Mouse (Mus musculus) midbrain, embryonic 13.5 days (tissue): ENCODE results near the gene Rbpms2. TPM values are rescaled to one million over a fixed set of nuclear protein-coding genes. Genes with fewer than 3 reads are reported as not detected.
"Not testable (repeated sequence)": the region's sequence is repeated elsewhere in the genome, so short reads cannot be mapped to it uniquely, and the experiment has no call there.

Experiments
- ATAC-seq: fragments of 200-750 bp; cut with Nextera tagmentation; 2 replicates; pipeline ENCODE4 v1.8.0; 2017; ENCODE audit warnings: mild to moderate bottlenecking, moderate TSS enrichment, moderate library complexity
- H3K27ac ChIP-seq: fragments of 300-500 bp; sonication (generic); 2 replicates; pipeline ENCODE4 v1.5.1; 2015; ENCODE audit warnings: inconsistent platforms, mild to moderate bottlenecking, moderate library complexity
- H3K27me3 ChIP-seq: fragments of 300-500 bp; sonication (generic); 2 replicates; pipeline ENCODE4 v1.6.1; 2015; ENCODE audit warnings: mild to moderate bottlenecking, inconsistent platforms
- H3K36me3 ChIP-seq: fragments of 300-500 bp; sonication (generic); 2 replicates; pipeline ENCODE4 v1.6.1; 2015; ENCODE audit warnings: mild to moderate bottlenecking, inconsistent platforms
- H3K4me1 ChIP-seq: fragments of 300-500 bp; sonication (generic); replicated peaks from 2 replicates; pipeline ENCODE4 v1.6.1; 2015; ENCODE audit warnings: inconsistent platforms
- H3K4me2 ChIP-seq: fragments of 300-500 bp; sonication (generic); replicated peaks from 2 replicates; pipeline ENCODE4 v1.6.1; 2015; ENCODE audit warnings: moderate library complexity, mild to moderate bottlenecking, inconsistent platforms
- H3K4me3 ChIP-seq: fragments of 300-500 bp; sonication (generic); replicated peaks from 2 replicates; pipeline ENCODE4 v1.5.1; 2015; ENCODE audit warnings: mild to moderate bottlenecking, inconsistent platforms
- H3K9ac ChIP-seq: fragments of 300-500 bp; sonication (generic); replicated peaks from 2 replicates; pipeline ENCODE4 v1.6.1; 2015; ENCODE audit warnings: mild to moderate bottlenecking, inconsistent platforms
- H3K9me3 ChIP-seq: fragments of 300-500 bp; sonication (generic); 2 replicates; pipeline ENCODE4 v1.6.1; 2016; ENCODE audit warnings: mild to moderate bottlenecking, inconsistent platforms
- WGBS: fragments of 180-500 bp; shearing (Covaris S2); methylation state at CpG from one replicate; pipeline ENCODE4 v1.1.7; 2015; 5-methylcytosine and 5-hydroxymethylcytosine counted together
- polyA plus RNA-seq: library from polyadenylated mRNA; unstranded; fragments of >200 nt; fragmentation: Nextera tagmentation; extraction: Ambion mirVana; gene quantifications from 2 replicates; pipeline ENCODE4 v1.2.1, GENCODE M21; 2015

Rbpms2 gene
- polyA plus RNA-seq, 1 experiment from 2014 or later: 4.5 TPM

DNA sequence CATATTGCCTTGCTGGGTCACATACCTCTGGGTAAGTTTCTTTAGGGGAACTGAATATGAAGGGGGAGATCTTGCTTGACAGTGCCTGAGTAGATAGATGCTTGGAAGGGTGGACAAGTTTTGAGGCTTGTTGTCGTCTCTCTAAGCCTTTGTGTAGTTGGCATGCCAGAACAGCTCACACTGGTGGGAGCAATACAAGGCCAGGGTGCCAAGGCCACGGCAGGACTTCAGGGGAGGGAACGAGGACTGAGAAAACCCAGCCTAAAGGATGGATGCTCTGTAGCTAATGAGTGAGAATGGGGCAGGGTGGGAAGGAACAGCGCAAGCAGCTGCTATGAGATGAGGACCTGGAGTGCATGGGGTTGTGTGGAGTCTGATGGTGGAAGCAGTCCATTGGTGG lies 15.5 kb downstream of the Rbpms2 start:
- WGBS: 94% methylated on average over 4 of the region's 4 CpGs
- no peaks in the 10 kb centered on the region for H3K9me3 ChIP-seq
- no peak overlapping the region for H3K27ac ChIP-seq
- no peak overlapping the region for H3K4me3 ChIP-seq
- peaks cover 12% of the 10 kb centered on the region for H3K4me1 ChIP-seq
- peaks cover under 1% of the 10 kb centered on the region; the same call in 1 of the 2 replicates for H3K27me3 ChIP-seq
- no peak for ATAC-seq
- no peak overlapping the region for H3K4me2 ChIP-seq
- no peaks in the 10 kb centered on the region for H3K36me3 ChIP-seq
- no peak overlapping the region for H3K9ac ChIP-seq

DNA sequence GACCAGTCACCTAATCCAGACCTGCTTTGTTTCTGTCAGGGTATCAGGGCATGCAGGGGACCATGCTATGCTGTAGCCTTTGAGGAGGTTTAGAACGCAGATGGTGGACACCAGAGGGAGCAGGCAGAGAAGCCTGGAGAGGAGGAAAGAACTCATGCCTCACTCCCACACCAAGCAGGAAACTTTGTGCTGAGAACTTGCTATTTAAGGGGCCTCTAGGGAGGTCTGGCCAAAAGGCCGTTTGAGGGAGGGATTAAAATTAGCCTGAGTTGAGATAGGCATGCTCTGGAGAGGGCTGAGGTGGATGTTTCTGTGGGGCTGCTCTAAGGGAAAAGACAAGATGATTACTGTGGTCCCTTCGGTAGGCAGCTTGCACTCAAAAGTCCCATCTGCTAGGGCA lies 16.5 kb downstream of the Rbpms2 start:
- Histone ChIP-seq H3K9me3 (no peaks in the 10 kb centered on the region), H3K27ac (no peak overlapping the region), H3K4me3 (no peak overlapping the region), H3K4me2 (no peak overlapping the region), H3K27me3 (no peaks in the 10 kb centered on the region; the same call in 1 of the 2 replicates), H3K4me1 (peaks cover 8% of the 10 kb centered on the region), H3K9ac (no peak overlapping the region), H3K36me3 (no peaks in the 10 kb centered on the region)
- no peak for ATAC-seq
- WGBS: 55% methylated on average over 3 of the region's 3 CpGs

DNA sequence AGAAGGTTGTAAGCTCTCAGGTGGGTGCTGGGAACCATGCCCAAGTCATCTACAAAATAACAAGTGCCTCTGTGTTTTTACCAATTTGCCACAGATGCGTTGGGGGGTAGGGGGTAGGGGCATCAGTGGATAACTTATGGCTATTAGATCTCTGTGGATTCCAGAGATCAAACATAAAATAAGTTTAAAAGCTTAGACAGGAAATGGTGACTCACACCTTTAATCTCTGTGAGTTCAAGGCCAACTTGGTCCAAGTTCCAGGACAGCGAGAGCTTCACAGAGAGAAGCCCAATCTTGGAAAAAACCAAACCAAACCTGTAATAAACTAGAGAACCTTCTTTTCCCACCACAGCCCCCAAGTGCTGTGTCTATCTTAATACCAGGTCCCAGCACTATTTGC lies 17.3 kb downstream of the Rbpms2 start:
- no peak overlapping the region for H3K9ac ChIP-seq
- no peaks in the 10 kb centered on the region for H3K9me3 ChIP-seq
- H3K4me1 ChIP-seq: 0 out of 2 replicates have a peak, but pooled peaks cover under 1% of the 10 kb centered on the region
- H3K27me3 ChIP-seq: no peaks in the 10 kb centered on the region
- H3K36me3 ChIP-seq: no peaks in the 10 kb centered on the region
- 90% methylated on average over 2 of the region's 2 CpGs for WGBS
- no peak for ATAC-seq
- H3K4me2 ChIP-seq: no peak overlapping the region
- no peak overlapping the region for H3K4me3 ChIP-seq
- H3K27ac ChIP-seq: no peak overlapping the region

DNA sequence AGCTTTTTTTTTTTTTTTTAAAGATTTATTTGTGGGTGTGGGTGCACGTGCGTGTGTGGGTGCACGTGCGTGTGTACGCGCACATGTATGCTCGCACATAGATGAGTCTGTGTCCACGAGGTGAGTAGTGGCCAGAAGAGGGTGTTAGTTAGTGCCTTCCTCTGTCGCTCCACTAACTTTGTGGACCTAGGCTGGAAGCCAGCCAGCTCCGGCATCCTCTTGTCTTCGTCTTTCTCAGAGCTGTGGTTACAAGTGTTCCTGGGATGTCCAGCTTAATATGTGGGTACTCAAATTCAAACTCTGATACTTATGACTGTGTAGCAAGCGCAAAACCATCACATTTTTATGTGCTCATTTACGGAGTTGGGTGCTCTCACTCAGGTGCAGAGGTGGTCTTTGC lies 19.3 kb downstream of the Rbpms2 start:
- Histone ChIP-seq H3K4me1 (no peaks in the 10 kb centered on the region), H3K9me3 (no peaks in the 10 kb centered on the region), H3K27me3 (no peaks in the 10 kb centered on the region), H3K4me3 (no peak overlapping the region), H3K9ac (no peak overlapping the region), H3K27ac (no peak overlapping the region), H3K4me2 (no peak overlapping the region), H3K36me3 (no peaks in the 10 kb centered on the region)
- ATAC-seq: no peak
- 92% methylated on average over 13 of the region's 13 CpGs for WGBS

DNA sequence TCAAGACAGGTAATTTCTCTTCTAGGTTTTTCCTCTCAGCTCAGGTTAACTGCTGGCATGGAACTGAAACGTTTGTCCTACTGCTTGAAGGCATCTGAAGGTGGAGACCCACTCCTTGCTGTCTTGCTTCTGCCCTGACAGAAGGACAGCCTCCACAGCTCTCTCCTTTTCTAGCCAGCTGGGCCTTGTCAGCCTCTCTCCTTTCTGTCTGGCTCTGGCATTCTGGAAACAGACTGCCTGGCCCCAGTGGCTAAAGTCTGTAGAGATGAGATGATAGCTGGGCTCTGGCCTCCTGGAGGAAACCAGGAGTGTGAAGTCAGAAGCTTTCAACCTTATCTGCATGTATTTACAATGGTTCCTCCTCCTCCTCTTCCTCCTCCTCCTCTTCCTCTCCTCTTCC lies 20.5 kb downstream of the Rbpms2 start:
- WGBS: 83% methylated on average over 1 of the region's 1 CpGs
- no peak for ATAC-seq
- no peaks in the 10 kb centered on the region for H3K36me3 ChIP-seq
- no peaks in the 10 kb centered on the region for H3K4me1 ChIP-seq
- H3K27me3 ChIP-seq: no peaks in the 10 kb centered on the region
- no peak overlapping the region for H3K27ac ChIP-seq
- no peaks in the 10 kb centered on the region for H3K9me3 ChIP-seq
- H3K4me2 ChIP-seq: no peak overlapping the region
- no peak overlapping the region for H3K9ac ChIP-seq
- no peak overlapping the region for H3K4me3 ChIP-seq

DNA sequence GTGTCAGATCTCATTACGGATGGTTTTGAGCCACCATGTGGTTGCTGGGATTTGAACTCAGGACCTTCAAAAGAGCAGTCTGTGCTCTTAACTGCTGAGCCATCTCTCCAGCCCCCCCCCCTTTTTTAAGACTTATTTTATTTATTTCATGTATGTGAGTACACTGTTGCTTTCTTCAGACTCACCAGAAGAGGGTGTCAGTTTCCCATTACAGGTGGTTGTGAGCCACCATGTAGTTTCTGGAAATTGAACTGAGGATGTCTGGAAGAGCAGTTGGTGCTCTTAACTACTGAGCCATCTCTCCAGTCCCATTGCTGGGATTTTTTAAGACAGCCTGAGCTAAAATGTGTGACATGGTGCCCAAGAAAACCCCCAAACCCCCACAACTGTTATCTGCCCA lies 22.5 kb downstream of the Rbpms2 start:
- WGBS: 90% methylated on average over 1 of the region's 1 CpGs
- H3K4me2 ChIP-seq, H3K27ac ChIP-seq, H3K27me3 ChIP-seq, H3K9me3 ChIP-seq, H3K4me1 ChIP-seq, H3K36me3 ChIP-seq, H3K4me3 ChIP-seq, H3K9ac ChIP-seq, ATAC-seq: not testable (repeated sequence)

DNA sequence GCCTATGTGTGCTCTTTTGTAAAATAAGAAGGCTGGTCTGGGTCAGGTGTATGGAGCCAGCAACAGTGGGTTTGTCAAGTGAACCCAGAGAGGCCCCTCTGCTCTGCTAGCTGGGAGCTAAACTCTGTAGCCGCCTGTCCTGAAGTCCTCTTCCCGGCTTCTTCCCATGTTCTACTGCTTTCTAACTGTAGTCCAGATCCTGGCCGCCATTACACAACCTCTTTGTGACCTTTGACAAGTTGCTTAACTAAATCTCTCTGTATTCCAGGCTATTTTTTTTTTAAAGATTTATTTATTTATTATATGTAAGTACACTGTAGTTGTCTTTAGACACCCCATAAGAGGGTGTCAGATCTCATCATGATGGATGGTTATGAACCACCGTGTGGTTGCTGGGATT lies 24.3 kb downstream of the Rbpms2 start:
- Histone ChIP-seq H3K36me3 (no peaks in the 10 kb centered on the region), H3K4me3 (no peak overlapping the region), H3K9ac (no peak overlapping the region), H3K9me3 (no peaks in the 10 kb centered on the region), H3K4me2 (no peak overlapping the region), H3K27me3 (no peaks in the 10 kb centered on the region), H3K4me1 (no peaks in the 10 kb centered on the region), H3K27ac (no peak overlapping the region)
- WGBS: 97% methylated on average over 4 of the region's 4 CpGs
- no peak for ATAC-seq

DNA sequence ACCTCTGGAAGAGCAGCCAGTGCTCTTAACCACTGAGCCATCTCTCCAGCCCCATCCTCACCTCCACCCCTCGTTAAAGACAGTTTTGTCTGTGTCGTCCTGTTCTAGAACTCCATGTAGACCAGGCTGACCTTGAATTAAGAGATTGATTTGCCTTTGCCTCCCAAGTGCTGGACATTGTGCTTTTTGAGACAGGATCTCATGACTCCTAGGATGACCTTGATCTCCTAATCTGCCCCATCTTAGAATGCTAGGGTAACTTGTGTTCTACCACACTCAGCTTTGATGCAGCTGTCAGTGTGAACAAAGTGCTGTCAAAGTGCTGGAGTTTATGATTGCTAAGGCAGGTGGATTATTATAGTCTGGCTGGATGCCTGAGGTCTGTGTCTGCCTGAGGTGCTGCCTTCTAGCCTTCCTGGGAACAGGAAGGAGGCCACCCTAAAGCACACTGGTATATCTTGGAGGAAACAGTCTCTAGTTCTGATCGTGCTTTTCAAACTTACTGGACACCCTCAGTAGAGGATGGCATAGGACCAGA lies 25.3 kb downstream of the Rbpms2 start:
- Histone ChIP-seq H3K4me1 (no peaks in the 10 kb centered on the region), H3K27ac (no peak overlapping the region), H3K9ac (no peak overlapping the region), H3K36me3 (no peaks in the 10 kb centered on the region), H3K9me3 (no peaks in the 10 kb centered on the region), H3K4me3 (no peak overlapping the region), H3K27me3 (no peaks in the 10 kb centered on the region), H3K4me2 (no peak overlapping the region)
- no peak for ATAC-seq
- 90% methylated on average over 3 of the region's 3 CpGs for WGBS

DNA sequence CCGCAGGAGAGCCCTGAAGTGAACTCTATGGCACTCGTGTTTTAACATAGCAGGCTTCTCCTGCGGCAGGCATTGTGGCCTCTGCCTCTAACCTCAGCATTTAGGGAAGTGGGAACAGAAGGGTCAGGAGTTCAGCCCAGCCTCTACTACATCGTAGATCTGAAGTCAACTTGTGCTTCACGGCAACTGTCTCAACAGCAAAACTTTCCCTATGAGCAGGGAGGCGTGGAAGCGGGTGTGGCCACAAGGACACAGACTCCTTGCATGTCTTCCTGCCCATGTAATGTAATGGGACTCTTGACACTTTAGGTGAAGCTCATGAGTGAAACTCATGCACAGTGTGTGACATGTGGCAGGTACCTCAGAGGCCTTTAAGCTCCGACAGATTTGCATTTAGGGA lies 26.1 kb downstream of the Rbpms2 start:
- WGBS: 91% methylated on average over 8 of the region's 8 CpGs
- no peak overlapping the region for H3K4me3 ChIP-seq
- H3K36me3 ChIP-seq: no peaks in the 10 kb centered on the region
- H3K27me3 ChIP-seq: no peaks in the 10 kb centered on the region
- H3K27ac ChIP-seq: no peak overlapping the region
- H3K4me1 ChIP-seq: no peaks in the 10 kb centered on the region
- no peak for ATAC-seq
- H3K9ac ChIP-seq: no peak overlapping the region
- no peak overlapping the region for H3K4me2 ChIP-seq
- H3K9me3 ChIP-seq: no peaks in the 10 kb centered on the region

DNA sequence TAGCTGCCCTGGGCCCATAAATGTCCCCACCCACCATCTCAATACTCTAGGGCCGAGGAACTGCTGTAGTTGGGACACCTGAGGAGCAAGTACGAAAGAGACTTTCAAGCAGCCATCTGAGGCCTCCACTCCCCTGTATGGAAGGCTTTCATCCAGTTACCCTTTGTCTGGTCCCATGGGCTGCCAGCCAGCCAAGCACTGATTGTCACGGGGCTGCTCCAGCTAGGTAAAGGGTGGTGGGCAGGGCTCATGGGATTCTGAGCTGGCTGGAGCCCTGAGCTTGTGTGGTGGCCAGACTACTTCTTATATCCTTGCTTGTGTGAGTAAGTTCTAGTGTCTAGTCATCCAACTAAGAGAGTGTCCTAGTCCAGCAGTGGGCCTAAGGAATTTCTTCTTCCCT lies 27.8 kb downstream of the Rbpms2 start:
- Histone ChIP-seq H3K9ac (no peak overlapping the region), H3K27ac (no peak overlapping the region), H3K4me1 (no peaks in the 10 kb centered on the region), H3K27me3 (no peaks in the 10 kb centered on the region), H3K36me3 (no peaks in the 10 kb centered on the region), H3K4me2 (no peak overlapping the region), H3K9me3 (no peaks in the 10 kb centered on the region), H3K4me3 (no peak overlapping the region)
- 75% methylated on average over 3 of the region's 3 CpGs for WGBS
- no peak for ATAC-seq

DNA sequence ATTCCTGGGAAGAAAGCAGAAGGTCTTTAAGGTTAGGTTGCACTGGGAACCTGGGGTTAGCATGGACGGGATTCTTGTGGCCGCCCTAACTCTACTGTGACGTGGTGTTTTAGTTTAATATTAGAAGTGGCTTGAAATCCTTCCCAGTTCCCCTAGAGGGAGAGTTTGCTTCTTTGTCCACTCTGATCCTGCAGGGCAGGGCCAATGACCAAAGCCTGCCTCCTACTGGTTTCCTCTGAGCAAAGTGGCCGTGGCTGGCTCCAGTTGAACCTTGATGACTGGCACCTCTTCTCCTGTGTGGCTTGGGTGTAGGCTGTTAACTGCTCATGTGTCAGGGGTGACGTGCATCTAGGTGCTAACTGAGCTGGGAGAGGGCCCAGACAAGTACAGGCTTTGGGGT lies 31.6 kb downstream of the Rbpms2 start:
- ATAC-seq: no peak
- Histone ChIP-seq H3K27ac (no peak overlapping the region), H3K9me3 (no peaks in the 10 kb centered on the region), H3K4me3 (no peak overlapping the region), H3K27me3 (no peaks in the 10 kb centered on the region), H3K9ac (no peak overlapping the region), H3K4me2 (no peak overlapping the region), H3K36me3 (no peaks in the 10 kb centered on the region), H3K4me1 (no peaks in the 10 kb centered on the region)
- 61% methylated on average over 5 of the region's 5 CpGs for WGBS

DNA sequence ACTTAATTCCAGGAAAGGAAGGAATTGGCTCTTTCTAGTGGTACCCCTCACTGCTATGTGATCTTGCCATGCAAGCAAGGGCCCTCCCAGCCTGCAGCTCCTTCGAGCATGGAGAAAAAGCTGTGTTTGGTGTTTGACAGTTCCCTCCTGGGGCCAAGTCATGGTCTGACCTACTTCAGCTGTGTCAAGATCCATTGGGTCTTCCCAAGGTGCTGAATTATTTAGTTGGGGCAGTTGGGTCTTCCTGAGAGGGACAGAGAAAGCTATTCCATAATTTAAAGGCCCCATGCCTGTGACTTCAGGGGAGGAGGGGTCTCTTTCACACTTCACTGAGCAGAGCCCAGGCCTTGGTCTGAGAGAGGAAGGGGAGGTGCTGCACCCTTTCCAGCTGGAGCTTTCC lies 32.0 kb downstream of the Rbpms2 start:
- no peaks in the 10 kb centered on the region for H3K36me3 ChIP-seq
- 44% methylated on average over 1 of the region's 1 CpGs for WGBS
- H3K27ac ChIP-seq: no peak overlapping the region
- ATAC-seq: no peak
- 0 out of 2 replicates have a peak overlapping the region, but pooled peaks have one; percentile 29 for H3K9ac ChIP-seq
- no peak overlapping the region for H3K4me2 ChIP-seq
- no peaks in the 10 kb centered on the region for H3K4me1 ChIP-seq
- no peaks in the 10 kb centered on the region for H3K27me3 ChIP-seq
- no peaks in the 10 kb centered on the region for H3K9me3 ChIP-seq
- no peak overlapping the region for H3K4me3 ChIP-seq

DNA sequence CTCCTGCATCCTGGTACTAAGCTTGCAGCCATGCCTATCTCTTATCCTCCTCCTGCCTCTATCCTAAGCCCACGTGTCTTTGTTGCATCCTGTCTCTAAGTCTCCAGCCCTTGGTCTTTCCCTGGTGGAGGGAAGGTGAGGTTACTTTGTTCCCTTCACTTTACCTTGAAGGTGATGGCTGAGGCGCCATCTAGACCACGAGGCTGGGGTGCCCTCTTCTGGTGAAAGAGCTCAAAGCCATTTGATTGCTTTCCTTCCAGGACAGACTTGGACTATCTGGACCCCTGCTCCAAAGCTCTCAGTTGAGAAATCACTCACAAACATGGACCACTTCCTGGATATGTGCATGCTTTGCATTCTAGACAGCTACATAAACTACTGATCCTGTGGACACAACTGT lies 34.7 kb downstream of the Rbpms2 start:
- Histone ChIP-seq H3K4me2 (no peak overlapping the region), H3K27ac (no peak overlapping the region), H3K4me1 (no peaks in the 10 kb centered on the region), H3K4me3 (no peak overlapping the region), H3K9me3 (no peaks in the 10 kb centered on the region), H3K36me3 (no peaks in the 10 kb centered on the region), H3K9ac (no peak overlapping the region), H3K27me3 (no peaks in the 10 kb centered on the region)
- 3% methylated on average over 3 of the region's 3 CpGs for WGBS
- peak; percentile 45; the same call in 1 of the 2 replicates for ATAC-seq
